Mouse (Mus musculus) A20 (cell line): ENCODE results near the gene Gpbar1.

ENCODE experiments used
- DNase-seq: peaks from one replicate; pipeline ENCODE4 v3.0.0-alpha.2; 2011; ENCODE audit warnings: low read depth, low spot score

Gene Gpbar1

GRCm38 (mm10) chr1:74295456-74296171, 17.3 kb downstream of the Gpbar1 start:
- peak; percentile 46 for DNase-seq

- no peak for DNase-seq
Measured at GRCm38 (mm10) chr1:74296477-74296876, 18.1 kb downstream of the Gpbar1 start.

GRCm38 (mm10) chr1:74297269-74297668, 18.9 kb downstream of the Gpbar1 start:
- no peak for DNase-seq

GRCm38 (mm10) chr1:74298157-74298750, 19.9 kb downstream of the Gpbar1 start:
- no peak for DNase-seq

GRCm38 (mm10) chr1:74298996-74299395, 20.6 kb downstream of the Gpbar1 start:
- DNase-seq, result no peak

GRCm38 (mm10) chr1:74300347-74301110, 22.2 kb downstream of the Gpbar1 start:
- DNase-seq, result no peak

GRCm38 (mm10) chr1:74302229-74302628, 23.9 kb downstream of the Gpbar1 start:
- DNase-seq, result no peak

GRCm38 (mm10) chr1:74302835-74303234, 24.5 kb downstream of the Gpbar1 start:
- DNase-seq, result peak; percentile 21

GRCm38 (mm10) chr1:74303509-74304338, 25.4 kb downstream of the Gpbar1 start:
- peak; percentile 83 for DNase-seq

GRCm38 (mm10) chr1:74304339-74304790, 26.0 kb downstream of the Gpbar1 start:
- DNase-seq, result no peak

GRCm38 (mm10) chr1:74304946-74305345, 26.6 kb downstream of the Gpbar1 start:
- DNase-seq, result no peak

GRCm38 (mm10) chr1:74305522-74305921, 27.2 kb downstream of the Gpbar1 start, which contains the start of gene Tmbim1:
Gene Tmbim1, minus strand, starts transcription at chr1:74305622.
- no peak for DNase-seq

- DNase-seq, result peak; percentile 32
Measured at GRCm38 (mm10) chr1:74307146-74307545, 28.8 kb downstream of the Gpbar1 start.

GRCm38 (mm10) chr1:74308001-74308964, 29.9 kb downstream of the Gpbar1 start:
- peak; percentile 54 for DNase-seq

GRCm38 (mm10) chr1:74309767-74310166, 31.4 kb downstream of the Gpbar1 start:
- DNase-seq, result no peak

GRCm38 (mm10) chr1:74313049-74313692, 34.8 kb downstream of the Gpbar1 start:
- peak; percentile 86 for DNase-seq

GRCm38 (mm10) chr1:74314796-74315195, 36.4 kb downstream of the Gpbar1 start:
- no peak for DNase-seq

- DNase-seq, result no peak
Measured at GRCm38 (mm10) chr1:74316114-74316827, 37.9 kb downstream of the Gpbar1 start.

GRCm38 (mm10) chr1:74318711-74319110, 40.4 kb downstream of the Gpbar1 start:
- no peak for DNase-seq
